Mouse (Mus musculus): ENCODE measurements around the gene Rexo2. TPM values are rescaled to one million over a fixed set of nuclear protein-coding genes. Genes with fewer than 3 reads are reported as not detected.

The Rexo2 gene
- polyA plus RNA-seq, 1 experiment from 2014 or later = 96.7 TPM

- no peak overlapping the region for H3K4me2 ChIP-seq
- no peaks in the 10 kb centered on the region for H3K27me3 ChIP-seq (ENCODE audit: control insufficient read depth, insufficient read depth, low read length)
- H3K27ac ChIP-seq (ENCODE audit: low read depth, low read length) = no peak overlapping the region
- H3K9me3 ChIP-seq (replicated peaks; ENCODE audit: control insufficient read depth, low read length) = no peaks in the 10 kb centered on the region
- no peaks in the 10 kb centered on the region; the same call in 1 of the 2 replicates for H3K36me3 ChIP-seq (ENCODE audit: control insufficient read depth, insufficient read depth, low read length)
- H3K9ac ChIP-seq (ENCODE audit: low read depth, low read length) = no peak overlapping the region
- no peaks in the 10 kb centered on the region for H3K4me1 ChIP-seq (ENCODE audit: control insufficient read depth, insufficient read depth, low read length)
- WGBS (ENCODE audit: insufficient replicate concordance) = 89% methylated on average over 3 of the region's 3 CpGs
- no peak for ATAC-seq (replicated peaks; ENCODE audit: insufficient number of reproducible peaks, low FRiP score, low TSS enrichment)
- H3K4me3 ChIP-seq (ENCODE audit: low read depth, low read length) = no peak overlapping the region
These were observed 18.9 kb downstream of the Rexo2 start for GRCm38 (mm10) chr9:48461545-48461944.

GRCm38 (mm10) chr9:48460720-48461119 is 19.7 kb downstream of the Rexo2 start:
- no peak for ATAC-seq (replicated peaks; ENCODE audit: insufficient number of reproducible peaks, low FRiP score, low TSS enrichment)
- no peak overlapping the region for H3K4me2 ChIP-seq
- WGBS (ENCODE audit: insufficient replicate concordance) = 90% methylated on average over 8 of the region's 8 CpGs
- no peaks in the 10 kb centered on the region for H3K27me3 ChIP-seq (ENCODE audit: control insufficient read depth, insufficient read depth, low read length)
- H3K4me1 ChIP-seq (ENCODE audit: control insufficient read depth, insufficient read depth, low read length) = no peaks in the 10 kb centered on the region
- no peak overlapping the region for H3K9ac ChIP-seq (ENCODE audit: low read depth, low read length)
- H3K27ac ChIP-seq (ENCODE audit: low read depth, low read length) = no peak overlapping the region
- H3K36me3 ChIP-seq (ENCODE audit: control insufficient read depth, insufficient read depth, low read length) = no peaks in the 10 kb centered on the region; the same call in 1 of the 2 replicates
- H3K9me3 ChIP-seq (replicated peaks; ENCODE audit: control insufficient read depth, low read length) = no peaks in the 10 kb centered on the region
- H3K4me3 ChIP-seq (ENCODE audit: low read depth, low read length) = no peak overlapping the region

GRCm38 (mm10) chr9:48459391-48459790 is 21.0 kb downstream of the Rexo2 start:
- no peak for ATAC-seq (replicated peaks; ENCODE audit: insufficient number of reproducible peaks, low FRiP score, low TSS enrichment)
- no peak overlapping the region for H3K9ac ChIP-seq (ENCODE audit: low read depth, low read length)
- H3K36me3 ChIP-seq (ENCODE audit: control insufficient read depth, insufficient read depth, low read length) = no peaks in the 10 kb centered on the region
- no peak overlapping the region for H3K4me2 ChIP-seq
- H3K9me3 ChIP-seq (replicated peaks; ENCODE audit: control insufficient read depth, low read length) = no peaks in the 10 kb centered on the region
- H3K27me3 ChIP-seq (ENCODE audit: control insufficient read depth, insufficient read depth, low read length) = no peaks in the 10 kb centered on the region
- H3K4me1 ChIP-seq (ENCODE audit: control insufficient read depth, insufficient read depth, low read length) = no peaks in the 10 kb centered on the region
- WGBS (ENCODE audit: insufficient replicate concordance) = 86% methylated on average over 5 of the region's 5 CpGs
- H3K27ac ChIP-seq (ENCODE audit: low read depth, low read length) = no peak overlapping the region
- no peak overlapping the region for H3K4me3 ChIP-seq (ENCODE audit: low read depth, low read length)

GRCm38 (mm10) chr9:48458879-48459278 is 21.5 kb downstream of the Rexo2 start:
- no peak for ATAC-seq (replicated peaks; ENCODE audit: insufficient number of reproducible peaks, low FRiP score, low TSS enrichment)
- 64% methylated on average over 3 of the region's 3 CpGs for WGBS (ENCODE audit: insufficient replicate concordance)
- Histone ChIP-seq H3K9me3 (replicated peaks; ENCODE audit: control insufficient read depth, low read length) (no peaks in the 10 kb centered on the region), H3K4me3 (ENCODE audit: low read depth, low read length) (no peak overlapping the region), H3K4me1 (ENCODE audit: control insufficient read depth, insufficient read depth, low read length) (no peaks in the 10 kb centered on the region), H3K9ac (ENCODE audit: low read depth, low read length) (no peak overlapping the region), H3K4me2 (no peak overlapping the region), H3K27me3 (ENCODE audit: control insufficient read depth, insufficient read depth, low read length) (no peaks in the 10 kb centered on the region), H3K36me3 (ENCODE audit: control insufficient read depth, insufficient read depth, low read length) (no peaks in the 10 kb centered on the region), H3K27ac (ENCODE audit: low read depth, low read length) (no peak overlapping the region)

GRCm38 (mm10) chr9:48455961-48456360 is 24.5 kb downstream of the Rexo2 start:
- ATAC-seq (replicated peaks; ENCODE audit: insufficient number of reproducible peaks, low FRiP score, low TSS enrichment) = no peak
- H3K4me3 ChIP-seq (ENCODE audit: low read depth, low read length) = no peak overlapping the region
- H3K4me1 ChIP-seq (ENCODE audit: control insufficient read depth, insufficient read depth, low read length) = no peaks in the 10 kb centered on the region
- no peaks in the 10 kb centered on the region for H3K36me3 ChIP-seq (ENCODE audit: control insufficient read depth, insufficient read depth, low read length)
- no peak overlapping the region for H3K4me2 ChIP-seq
- no peak overlapping the region for H3K27ac ChIP-seq (ENCODE audit: low read depth, low read length)
- H3K9me3 ChIP-seq (replicated peaks; ENCODE audit: control insufficient read depth, low read length) = no peaks in the 10 kb centered on the region
- no peaks in the 10 kb centered on the region for H3K27me3 ChIP-seq (ENCODE audit: control insufficient read depth, insufficient read depth, low read length)
- H3K9ac ChIP-seq (ENCODE audit: low read depth, low read length) = no peak overlapping the region
- WGBS (ENCODE audit: insufficient replicate concordance) = 85% methylated on average over 3 of the region's 3 CpGs

GRCm38 (mm10) chr9:48450066-48450465 is 30.4 kb downstream of the Rexo2 start:
- H3K9me3 ChIP-seq (replicated peaks; ENCODE audit: control insufficient read depth, low read length) = no peaks in the 10 kb centered on the region
- no peaks in the 10 kb centered on the region for H3K36me3 ChIP-seq (ENCODE audit: control insufficient read depth, insufficient read depth, low read length)
- no peaks in the 10 kb centered on the region for H3K27me3 ChIP-seq (ENCODE audit: control insufficient read depth, insufficient read depth, low read length)
- H3K4me2 ChIP-seq = no peak overlapping the region
- no peak overlapping the region for H3K9ac ChIP-seq (ENCODE audit: low read depth, low read length)
- H3K4me1 ChIP-seq (ENCODE audit: control insufficient read depth, insufficient read depth, low read length) = no peaks in the 10 kb centered on the region
- WGBS (ENCODE audit: insufficient replicate concordance) = 80% methylated on average over 17 of the region's 17 CpGs
- no peak for ATAC-seq (replicated peaks; ENCODE audit: insufficient number of reproducible peaks, low FRiP score, low TSS enrichment)
- H3K4me3 ChIP-seq (ENCODE audit: low read depth, low read length) = no peak overlapping the region
- H3K27ac ChIP-seq (ENCODE audit: low read depth, low read length) = no peak overlapping the region

- H3K4me2 ChIP-seq = no peak overlapping the region
- no peak overlapping the region for H3K27ac ChIP-seq (ENCODE audit: low read depth, low read length)
- H3K9me3 ChIP-seq (replicated peaks; ENCODE audit: control insufficient read depth, low read length) = no peaks in the 10 kb centered on the region
- no peaks in the 10 kb centered on the region for H3K27me3 ChIP-seq (ENCODE audit: control insufficient read depth, insufficient read depth, low read length)
- ATAC-seq (replicated peaks; ENCODE audit: insufficient number of reproducible peaks, low FRiP score, low TSS enrichment) = no peak
- no peaks in the 10 kb centered on the region for H3K4me1 ChIP-seq (ENCODE audit: control insufficient read depth, insufficient read depth, low read length)
- 33% methylated on average over 5 of the region's 5 CpGs for WGBS (ENCODE audit: insufficient replicate concordance)
- H3K4me3 ChIP-seq (ENCODE audit: low read depth, low read length) = no peak overlapping the region
- H3K36me3 ChIP-seq (ENCODE audit: control insufficient read depth, insufficient read depth, low read length) = no peaks in the 10 kb centered on the region
- no peak overlapping the region for H3K9ac ChIP-seq (ENCODE audit: low read depth, low read length)
These were observed 32.6 kb downstream of the Rexo2 start for GRCm38 (mm10) chr9:48447783-48448209.

GRCm38 (mm10) chr9:48444821-48445220 is 35.6 kb downstream of the Rexo2 start:
- Histone ChIP-seq H3K36me3 (ENCODE audit: control insufficient read depth, insufficient read depth, low read length) (no peaks in the 10 kb centered on the region), H3K9me3 (replicated peaks; ENCODE audit: control insufficient read depth, low read length) (no peaks in the 10 kb centered on the region), H3K27me3 (ENCODE audit: control insufficient read depth, insufficient read depth, low read length) (no peaks in the 10 kb centered on the region), H3K9ac (ENCODE audit: low read depth, low read length) (no peak overlapping the region), H3K4me3 (ENCODE audit: low read depth, low read length) (no peak overlapping the region), H3K4me1 (ENCODE audit: control insufficient read depth, insufficient read depth, low read length) (no peaks in the 10 kb centered on the region), H3K4me2 (no peak overlapping the region), H3K27ac (ENCODE audit: low read depth, low read length) (no peak overlapping the region)
- WGBS (ENCODE audit: insufficient replicate concordance) = 76% methylated on average over 2 of the region's 2 CpGs
- ATAC-seq (replicated peaks; ENCODE audit: insufficient number of reproducible peaks, low FRiP score, low TSS enrichment) = no peak

- 82% methylated on average over 1 of the region's 1 CpGs for WGBS (ENCODE audit: insufficient replicate concordance)
- Histone ChIP-seq H3K27me3 (ENCODE audit: control insufficient read depth, insufficient read depth, low read length) (no peaks in the 10 kb centered on the region), H3K4me1 (ENCODE audit: control insufficient read depth, insufficient read depth, low read length) (no peaks in the 10 kb centered on the region), H3K9ac (ENCODE audit: low read depth, low read length) (no peak overlapping the region), H3K4me2 (no peak overlapping the region), H3K27ac (ENCODE audit: low read depth, low read length) (no peak overlapping the region), H3K4me3 (ENCODE audit: low read depth, low read length) (no peak overlapping the region), H3K36me3 (ENCODE audit: control insufficient read depth, insufficient read depth, low read length) (no peaks in the 10 kb centered on the region), H3K9me3 (replicated peaks; ENCODE audit: control insufficient read depth, low read length) (no peaks in the 10 kb centered on the region)
- no peak for ATAC-seq (replicated peaks; ENCODE audit: insufficient number of reproducible peaks, low FRiP score, low TSS enrichment)
These were observed 36.5 kb downstream of the Rexo2 start for GRCm38 (mm10) chr9:48443873-48444272.

All from heart, embryonic 11.5 days (tissue).